Mouse (Mus musculus) ovary, postnatal 10 days (tissue): ENCODE results near the gene Krt87.

Experiments
- DNase-seq: peaks from one replicate; pipeline ENCODE4 v3.0.0; 2022; ENCODE audit warnings: low spot score

Krt87 gene

DNA sequence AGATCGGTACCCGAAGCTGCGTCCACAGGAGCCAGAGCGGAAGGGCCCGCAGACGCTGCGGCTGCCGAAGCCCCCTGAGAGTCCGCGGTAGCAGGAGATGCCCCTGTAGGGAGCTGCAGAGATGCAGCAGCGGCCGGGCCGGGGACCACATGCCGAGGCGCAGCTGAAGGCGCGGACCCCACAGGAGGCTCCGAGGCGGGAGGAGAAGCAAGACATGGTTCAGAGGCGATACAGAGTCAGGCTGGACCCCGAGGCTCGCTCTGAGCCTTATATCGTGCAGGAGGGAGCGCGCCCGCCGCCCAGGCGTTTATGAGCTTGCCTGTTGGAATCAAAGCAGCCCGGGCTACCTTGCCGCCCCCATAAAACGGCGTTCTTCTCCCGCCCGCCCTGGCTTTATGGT, at the start of gene Krt87:
Gene Krt87, minus strand, starts transcription at position 250 of the 400 bp plus-strand sequence.
- no peak for DNase-seq

DNA sequence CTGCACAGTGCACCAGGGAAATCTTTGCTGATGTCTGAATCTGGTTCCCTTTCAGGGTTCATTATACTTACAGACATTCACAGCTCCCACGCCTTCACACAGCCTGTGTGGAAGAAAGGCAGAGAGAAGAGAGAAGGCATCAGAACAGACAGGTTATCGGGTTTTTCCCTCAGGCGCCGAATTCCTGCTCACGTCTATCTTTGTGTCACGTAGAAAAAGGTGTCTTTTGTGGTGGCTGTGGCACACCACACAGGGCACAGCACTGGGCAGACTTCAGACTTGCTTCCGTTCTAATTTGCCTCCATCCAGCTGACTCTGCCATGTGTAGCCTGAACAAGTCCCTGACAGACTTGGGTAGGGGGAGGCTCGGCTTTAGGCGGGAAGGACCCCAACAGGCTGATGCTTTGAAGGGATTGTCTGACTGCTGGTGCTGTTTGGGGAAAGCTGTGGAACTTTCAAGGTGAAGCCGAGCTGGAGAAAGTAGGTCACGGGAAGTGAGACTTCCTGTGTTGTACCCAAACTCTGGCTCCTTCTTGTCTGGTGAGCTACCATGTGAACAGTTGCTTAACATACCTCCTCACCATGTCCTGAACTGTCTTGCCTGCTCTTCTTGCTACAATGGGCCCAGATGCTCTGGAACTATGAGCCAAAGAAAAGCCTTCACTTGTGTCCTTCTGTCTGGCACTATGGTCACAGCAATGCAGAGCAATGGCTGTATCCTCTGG, 47.5 kb upstream of the Krt87 start:
- no peak for DNase-seq

DNA sequence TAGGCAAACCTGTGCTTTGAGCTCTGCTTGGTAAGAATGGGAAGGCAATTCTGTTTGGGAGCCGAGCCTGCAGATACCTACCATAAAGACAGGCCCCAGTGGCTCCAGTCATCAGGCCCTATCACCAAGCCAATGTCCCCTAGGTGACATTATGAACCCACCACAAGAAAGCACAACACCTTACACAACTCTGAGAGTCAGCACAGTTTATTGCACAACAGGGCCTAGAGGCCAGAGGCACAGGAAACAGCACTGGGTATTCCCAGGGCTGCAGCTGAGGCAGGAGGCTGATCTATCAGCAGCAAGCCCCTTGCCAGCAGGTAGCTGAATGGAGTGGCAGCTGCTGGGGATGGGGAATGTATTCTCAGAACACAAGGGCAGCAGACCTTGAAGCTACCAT, 46.3 kb upstream of the Krt87 start:
- DNase-seq = no peak

DNA sequence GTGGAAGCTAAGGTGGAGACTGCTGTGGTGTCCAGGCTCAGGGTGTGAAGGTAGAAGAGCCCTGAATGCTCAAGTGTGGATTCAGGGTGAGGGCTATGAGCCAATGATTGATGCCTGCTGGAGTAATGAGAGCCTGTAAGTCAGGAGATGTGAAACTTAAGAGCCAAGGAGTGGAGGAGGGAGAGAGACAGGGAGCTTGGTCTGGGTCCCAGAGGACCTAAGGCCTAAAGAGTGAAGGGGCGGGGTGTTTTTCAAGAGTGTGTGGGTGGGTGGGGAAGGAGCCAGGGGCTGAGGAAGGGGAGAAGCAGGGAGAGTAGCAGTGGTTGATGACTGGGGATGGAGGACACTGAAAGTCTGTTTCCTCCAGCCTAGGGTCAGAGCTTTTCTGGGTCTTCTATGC, 45.0 kb upstream of the Krt87 start:
- no peak for DNase-seq

DNA sequence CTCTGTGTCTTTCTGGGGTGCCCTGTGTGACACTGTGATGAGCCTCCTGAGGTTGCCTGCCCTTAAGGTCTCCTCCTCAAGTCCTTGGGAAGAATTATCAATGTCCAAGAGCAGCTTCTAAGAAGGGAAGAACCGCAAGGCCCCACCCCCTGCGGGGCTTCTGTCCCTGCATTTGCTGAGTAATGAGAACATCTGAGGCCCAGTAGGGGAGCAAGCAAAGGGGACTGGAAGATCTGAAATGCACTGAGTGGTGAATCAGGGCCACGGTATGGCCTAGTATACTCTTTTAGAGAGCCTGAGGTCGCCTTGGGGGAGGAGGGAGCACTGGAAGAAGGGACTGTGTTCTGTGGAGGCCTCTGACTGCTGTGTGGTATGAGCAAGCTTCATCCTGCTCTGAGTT, 43.5 kb upstream of the Krt87 start:
- no peak for DNase-seq

DNA sequence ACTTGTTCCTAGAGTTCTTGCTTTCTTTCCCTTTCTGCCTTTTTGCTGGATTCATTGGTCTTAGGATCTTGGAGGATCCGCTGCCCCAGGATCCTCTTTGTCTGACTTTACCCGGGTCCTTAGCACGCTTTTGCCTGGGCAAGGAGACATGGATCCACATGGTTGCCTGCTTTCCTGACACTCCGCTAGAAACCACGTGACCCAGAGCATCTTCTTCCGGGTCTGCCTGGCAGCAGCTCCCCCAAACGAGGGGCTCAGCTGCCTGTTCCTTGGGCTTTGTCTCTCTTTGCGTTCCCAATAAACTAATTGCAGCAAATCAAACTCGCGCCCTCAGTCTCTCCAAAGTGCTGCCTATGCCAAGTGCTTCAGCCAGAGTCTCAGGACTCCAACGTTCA, 41.1 kb upstream of the Krt87 start:
- DNase-seq = no peak

DNA sequence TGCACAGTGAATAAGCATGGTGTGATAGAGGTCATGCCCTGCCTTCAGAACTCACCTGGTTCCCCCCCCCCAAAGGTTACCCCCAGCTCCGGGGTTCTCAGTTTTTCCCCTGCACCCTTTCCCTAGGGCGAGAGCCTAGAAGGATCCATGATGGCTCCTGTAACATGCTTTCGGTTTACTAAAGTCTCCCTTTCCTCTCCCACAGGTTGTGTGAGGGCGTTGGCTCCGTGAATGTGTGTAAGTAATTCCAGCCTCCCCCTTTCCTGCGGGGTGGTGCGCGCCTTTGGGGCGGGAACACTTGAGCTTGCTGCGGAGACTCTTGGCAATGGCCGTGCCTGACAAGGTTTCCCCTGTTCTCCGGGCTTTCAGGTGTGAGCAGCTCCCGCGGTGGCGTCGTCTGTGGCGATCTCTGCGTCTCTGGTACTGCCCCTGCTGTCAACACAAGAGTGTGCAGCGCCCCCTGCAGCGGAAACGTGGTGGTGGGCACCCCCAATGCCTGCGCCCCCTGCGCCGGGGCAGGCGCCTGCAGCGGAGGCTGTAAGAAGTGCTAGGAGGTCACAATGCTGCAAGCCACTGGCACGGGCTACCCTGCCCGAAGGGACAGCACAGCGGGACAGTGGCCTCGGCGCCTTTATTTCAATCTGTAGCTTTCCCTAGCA, 40.5 kb upstream of the Krt87 start:
- DNase-seq = no peak

DNA sequence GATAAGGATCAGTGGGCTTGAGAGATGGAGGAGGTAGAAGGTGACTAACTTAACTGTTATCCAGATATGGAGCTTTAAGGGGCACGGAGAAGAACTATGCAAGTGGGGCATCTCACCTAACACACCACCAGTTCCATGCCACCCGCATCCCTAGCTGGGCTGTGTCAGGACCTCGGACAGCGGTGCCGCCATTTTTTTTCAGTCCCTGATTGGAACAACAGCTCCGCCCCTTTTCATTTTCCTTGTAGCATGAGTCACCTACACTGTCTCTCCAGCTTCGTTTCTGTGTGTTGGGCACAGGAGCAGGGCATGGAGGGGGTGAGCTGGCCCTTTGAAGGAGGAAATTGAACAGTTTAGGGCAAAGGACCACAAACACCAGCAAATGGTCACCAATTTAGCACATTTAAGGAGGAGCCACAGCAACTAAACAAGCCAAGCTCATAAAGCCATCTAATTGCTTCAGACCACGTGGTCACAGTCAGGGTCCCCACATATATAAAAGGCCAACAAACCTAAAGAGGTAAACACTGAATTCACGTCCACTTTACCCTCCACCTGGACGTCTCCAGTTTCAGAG, 34.4 kb upstream of the Krt87 start, which contains the start of gene Krt86:
Gene Krt86, plus strand, starts transcription at position 527 of the 577 bp plus-strand sequence.
- DNase-seq = no peak

DNA sequence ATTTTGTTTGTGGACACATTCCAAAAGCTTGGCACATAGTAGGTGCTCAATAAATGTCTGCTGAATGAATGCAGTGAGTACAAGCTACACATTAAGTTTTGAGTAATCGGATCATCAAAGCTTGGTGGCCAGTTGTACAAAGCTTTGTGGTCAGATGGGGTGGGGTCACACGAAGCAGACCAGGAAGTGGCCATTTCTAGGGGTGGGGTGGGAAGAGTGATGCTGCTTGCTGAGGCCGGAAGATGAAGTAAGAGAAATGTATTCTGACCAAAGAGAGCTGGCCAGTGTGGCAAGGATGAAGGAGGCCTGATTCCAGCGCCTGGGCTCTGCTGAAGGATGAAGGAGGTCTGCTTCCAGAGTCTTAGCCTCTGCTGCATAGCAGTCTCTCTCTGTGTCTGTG, 30.5 kb upstream of the Krt87 start:
- DNase-seq = no peak

DNA sequence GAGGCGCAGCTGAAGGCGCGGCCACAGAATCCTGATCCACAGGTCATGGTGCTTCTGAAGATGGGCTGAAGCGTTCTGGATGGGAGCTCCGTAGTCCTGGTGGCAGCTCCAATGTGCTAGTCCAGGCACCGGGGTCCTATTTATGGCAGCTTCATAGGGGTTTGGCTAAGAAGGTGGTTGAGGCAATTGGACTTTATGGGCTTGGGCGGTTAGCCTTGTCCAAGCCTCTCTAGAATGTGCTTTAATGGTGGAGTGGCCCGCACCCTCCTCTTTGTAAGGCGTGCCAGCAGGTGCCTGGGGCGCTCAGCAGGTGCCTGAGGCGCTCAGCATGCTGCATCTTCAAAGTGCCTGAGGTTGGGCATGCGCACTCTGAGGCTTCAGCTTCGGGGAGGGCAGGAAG, 25.0 kb upstream of the Krt87 start, which contains the start of gene Krt81:
Gene Krt81, minus strand, starts transcription at position 101 of the 400 bp plus-strand sequence.
- DNase-seq = no peak

DNA sequence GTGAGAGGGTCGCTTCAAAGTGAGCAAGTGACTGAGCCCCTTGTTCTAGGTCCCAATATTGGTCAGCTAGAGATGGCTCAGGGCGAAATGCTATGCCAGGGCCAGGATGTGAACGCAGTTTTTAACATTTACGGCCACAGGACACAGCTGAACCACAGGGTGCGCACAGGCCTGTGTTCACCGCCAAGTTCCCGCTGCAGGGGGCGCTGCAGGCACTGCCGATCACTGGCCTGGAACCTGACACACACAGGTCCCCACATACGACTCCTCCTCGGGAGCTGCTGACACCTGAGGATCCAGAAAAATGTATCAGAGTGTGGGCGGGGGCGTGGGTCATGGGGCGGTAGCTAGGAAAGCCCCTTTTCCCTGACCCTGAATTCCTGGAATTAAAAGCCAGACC, 20.7 kb upstream of the Krt87 start:
- DNase-seq = no peak

DNA sequence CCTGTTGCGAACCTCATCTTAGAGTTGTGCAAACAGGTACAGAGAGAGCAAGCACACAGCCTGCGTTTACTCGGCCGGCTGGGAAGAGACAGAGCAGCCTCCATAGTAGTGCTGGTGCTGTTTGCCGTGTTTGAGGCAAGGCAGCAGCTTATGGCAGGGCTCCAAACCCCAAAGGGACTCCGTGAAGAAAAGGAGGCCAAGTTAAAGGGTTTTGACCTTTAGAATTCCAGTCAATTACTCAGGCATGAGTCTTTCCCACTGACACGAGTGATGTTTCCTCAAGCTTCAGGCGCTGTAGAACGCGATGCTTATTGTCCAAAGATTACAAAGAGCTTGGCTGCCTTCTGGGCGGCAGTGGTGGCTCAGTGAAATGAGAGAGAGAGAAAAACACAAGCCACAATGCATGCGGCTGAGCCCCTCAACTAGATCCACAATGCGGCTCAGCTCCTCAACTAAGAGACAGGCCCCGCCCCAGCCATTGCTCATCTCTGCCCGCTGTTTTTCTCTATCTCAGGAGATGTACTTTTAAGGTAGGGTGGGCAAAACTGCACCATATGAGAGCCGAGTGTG, 19.8 kb upstream of the Krt87 start:
- DNase-seq = no peak

DNA sequence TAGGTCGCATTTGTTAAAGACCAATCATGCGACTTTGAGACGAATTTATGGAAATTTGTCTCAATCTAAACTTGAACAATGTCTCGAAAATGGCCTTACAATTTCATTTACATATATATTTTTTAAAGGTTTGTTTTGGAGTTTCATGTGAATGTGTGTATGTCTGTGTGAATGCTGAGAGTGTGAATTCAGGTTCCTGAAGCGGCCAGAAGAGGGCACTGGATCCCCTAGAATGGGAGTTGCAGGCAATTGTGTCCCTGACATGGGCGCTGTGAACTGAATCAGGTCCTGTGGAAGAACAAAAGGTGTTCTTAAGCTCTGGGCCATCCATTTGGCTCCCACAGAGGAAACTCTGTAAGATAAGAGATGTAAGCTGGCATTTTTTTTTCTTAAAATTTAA, 17.3 kb upstream of the Krt87 start:
- DNase-seq = no peak

DNA sequence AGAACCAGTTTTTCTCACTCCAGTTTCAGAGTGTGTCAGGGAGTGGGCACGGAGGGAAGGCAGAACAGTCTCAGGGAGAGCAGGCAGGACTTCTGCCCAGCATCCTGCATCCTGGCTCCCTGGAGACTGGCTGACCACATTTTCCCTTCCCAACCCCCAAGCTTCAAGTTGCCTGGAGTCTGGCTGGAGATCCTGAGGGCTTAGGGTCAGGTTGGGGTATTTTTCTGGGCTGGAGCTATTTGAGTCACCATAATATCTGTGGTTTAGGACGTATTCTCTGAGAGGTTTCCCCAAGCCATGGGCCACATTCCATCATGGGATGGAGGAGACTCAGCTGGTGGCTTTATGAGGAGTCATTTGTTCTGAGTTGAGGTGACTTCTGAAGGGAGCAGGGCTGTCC, 16.7 kb upstream of the Krt87 start:
- DNase-seq = no peak

DNA sequence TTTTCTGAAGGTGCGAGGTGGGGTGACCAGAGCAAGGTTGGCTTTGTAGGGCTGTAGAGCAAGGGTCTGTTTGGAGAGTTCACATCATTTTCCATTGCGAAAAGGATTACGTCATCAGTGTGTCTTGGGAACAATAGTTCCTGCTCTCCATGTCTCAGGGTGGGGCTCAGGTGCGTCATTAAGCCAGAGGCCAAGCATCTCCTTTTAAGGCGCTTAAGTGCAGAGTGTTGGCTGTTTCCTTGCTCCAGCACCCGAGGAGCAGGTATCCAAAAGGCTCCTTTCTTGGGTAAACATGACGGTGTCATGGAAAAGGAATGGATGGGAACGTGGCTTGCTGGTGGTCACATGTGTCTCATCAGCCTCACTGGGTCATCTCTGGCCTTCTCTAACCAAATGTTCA, 16.2 kb upstream of the Krt87 start:
- DNase-seq = no peak

DNA sequence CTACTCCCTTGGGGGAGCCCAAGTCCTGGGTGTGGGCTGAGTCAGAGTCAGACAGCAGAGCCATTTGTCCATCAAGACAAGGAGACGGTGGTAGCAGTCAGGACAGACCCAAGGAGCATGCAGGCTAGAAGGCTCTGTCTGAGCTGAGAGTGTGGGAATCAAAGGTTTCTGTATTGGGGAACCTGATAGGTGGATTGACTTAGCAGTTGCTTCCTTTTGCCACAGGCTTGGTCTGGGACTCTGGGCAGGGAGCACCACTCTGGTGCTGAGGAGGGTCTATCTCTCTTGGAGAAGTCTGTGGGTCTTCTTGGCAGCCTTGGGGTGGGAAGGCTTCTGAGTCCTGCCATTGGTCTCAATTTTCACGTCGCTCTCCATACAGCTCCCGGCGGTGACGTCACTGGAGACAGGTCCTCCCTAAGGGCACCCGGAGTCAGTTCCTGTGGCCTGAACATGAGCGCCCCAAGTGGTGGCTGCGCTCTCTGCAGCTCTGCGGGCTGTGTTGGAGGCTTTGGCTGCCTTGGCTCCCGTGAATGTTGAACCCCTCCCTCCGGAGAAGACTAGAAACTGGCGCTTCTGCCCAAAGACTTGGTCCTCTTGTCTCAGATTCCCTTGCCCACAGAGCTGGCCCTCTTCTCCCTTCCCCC, 14.6 kb upstream of the Krt87 start:
- peak; percentile 56 for DNase-seq

DNA sequence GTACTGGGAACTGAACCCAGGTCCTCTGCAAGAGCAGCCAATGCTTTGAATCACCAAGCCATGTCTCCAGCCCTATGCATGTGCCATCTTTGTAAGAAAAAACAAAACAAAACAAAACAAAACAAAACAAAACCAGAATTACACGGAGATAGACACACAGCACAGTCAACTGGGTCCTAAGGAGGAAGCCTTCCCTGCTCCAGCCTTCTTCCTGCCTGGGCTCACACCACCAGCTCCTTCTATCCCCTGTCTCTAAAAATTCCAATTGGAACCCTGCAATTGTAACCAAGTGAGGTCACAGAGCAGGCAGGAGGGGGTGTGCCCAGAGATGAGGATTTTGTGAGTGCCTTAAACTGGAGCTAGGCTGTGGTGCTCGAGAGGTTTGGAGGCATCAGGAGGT, 8.8 kb upstream of the Krt87 start, which contains the start of gene Krt88:
Gene Krt88, plus strand, starts transcription at position 301 of the 400 bp plus-strand sequence.
- DNase-seq = no peak

DNA sequence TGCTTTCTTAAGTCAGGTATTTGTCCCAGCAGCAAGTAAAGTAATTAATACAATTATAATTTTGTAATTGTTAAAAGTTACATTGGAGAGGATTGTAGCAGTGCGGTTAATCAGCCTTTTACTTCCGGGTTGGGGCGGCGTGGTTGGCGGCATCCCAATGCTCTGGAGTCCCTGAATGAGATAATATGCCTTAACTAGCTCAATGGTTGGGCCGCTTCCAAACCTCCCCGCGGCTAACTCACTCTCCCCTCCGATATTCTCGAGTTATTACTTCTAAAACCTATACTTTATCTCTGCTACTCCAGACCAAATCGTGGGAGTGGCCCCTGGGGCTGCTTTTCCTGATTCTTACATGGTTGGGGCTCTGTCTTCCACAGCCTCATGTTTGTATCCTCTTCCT, 8.0 kb upstream of the Krt87 start:
- DNase-seq = no peak

DNA sequence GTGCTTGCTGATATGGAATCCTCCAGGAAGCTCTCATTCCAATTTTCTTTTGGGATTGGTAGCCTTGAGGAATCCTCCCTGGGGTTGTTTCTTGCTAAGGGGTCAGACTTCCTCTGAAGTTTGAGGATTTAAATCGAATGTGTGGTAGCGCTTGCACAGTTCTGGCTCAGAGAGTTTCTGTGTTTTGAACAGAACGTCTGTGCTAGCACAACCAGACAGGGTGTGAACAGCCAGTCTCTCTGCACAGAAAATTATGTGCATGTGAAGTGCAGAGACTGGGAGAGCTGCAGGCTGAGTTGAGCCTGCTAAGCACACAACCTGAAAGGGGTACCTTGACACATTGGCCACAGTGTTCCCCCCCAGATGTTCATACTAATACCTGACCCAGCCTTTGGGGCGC, 2.2 kb upstream of the Krt87 start:
- no peak for DNase-seq

DNA sequence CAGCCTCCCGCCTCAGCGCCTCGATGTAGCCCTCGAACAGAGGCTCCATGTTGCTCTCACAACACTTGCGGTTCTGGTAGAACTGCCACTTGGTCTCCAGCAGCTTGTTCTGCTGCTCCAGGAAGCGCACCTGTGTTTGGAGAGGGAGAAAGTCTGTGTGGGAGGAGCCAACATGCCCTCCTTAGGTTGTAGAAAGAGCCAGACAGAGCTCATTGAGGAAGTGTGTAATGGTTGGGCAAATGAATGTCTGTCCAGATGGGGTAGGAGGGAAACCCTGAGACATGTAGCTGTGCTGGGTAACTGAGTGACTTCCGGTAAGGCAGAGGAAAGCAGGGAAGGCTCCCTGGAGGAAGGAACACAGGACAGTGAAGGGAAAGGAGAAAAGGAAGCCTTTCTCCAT, 2.0 kb downstream of the Krt87 start:
- DNase-seq = no peak

DNA sequence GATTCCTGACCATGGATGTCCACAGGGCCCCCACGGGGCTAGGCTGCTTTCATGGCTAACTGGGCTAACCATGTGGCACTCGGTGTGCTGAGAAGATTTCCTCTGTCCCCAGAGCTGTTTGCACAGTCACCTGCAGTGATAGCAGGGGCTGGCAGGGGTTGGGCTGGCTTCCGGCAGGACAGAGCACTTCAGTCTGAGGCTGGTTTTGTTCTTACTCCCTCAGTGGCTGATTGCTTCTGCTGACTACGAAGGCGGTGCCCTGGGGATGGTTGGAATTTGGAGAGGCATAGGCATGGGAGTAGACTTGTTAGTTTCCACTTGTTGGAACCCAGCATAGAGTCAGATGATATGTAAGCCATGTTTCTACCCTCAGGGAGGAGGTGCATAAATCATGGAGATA, 13.7 kb downstream of the Krt87 start:
- DNase-seq = no peak

DNA sequence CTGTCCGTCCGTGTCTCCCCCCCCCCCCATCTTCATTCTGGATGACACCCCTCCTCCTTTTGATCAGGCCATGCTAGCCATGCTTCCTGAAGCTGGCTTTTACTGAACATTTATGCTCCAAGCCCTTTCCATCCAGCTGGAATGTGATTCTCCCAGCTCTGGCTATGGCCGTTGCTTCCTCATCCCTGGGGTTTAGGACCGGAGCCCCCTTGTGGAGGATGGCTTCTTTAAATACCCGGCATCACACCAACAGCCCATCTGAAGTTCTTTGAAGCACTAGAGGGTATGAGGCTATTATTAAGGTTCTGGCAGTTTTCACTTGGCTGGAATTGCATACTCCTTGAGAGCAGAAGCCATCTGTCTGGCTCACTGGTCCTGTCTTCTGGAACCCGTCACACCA, 17.7 kb downstream of the Krt87 start:
- DNase-seq = no peak

DNA sequence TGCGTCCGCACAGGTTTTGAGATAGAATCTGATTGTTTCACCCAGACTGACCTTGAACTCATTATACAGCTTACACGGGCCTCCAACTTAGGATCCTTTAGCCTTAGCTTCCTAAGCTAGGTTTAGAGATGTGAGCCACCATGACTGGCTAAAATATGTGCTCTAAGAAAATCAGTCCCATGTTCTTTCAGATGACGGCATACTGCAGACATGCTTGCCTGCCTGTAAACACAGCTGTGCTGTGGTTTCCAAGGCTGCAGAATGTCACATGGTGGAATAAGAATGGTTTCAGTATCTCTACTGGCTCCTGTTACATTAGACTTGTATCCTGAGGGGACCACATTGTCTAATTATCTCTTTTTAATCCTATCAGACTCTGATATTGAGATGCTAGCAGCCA, 19.7 kb downstream of the Krt87 start:
- DNase-seq = no peak
